Mouse (Mus musculus) limb, embryonic 14.5 days (tissue): ENCODE results near the gene Snx29. TPM values are rescaled to one million over a fixed set of nuclear protein-coding genes. Genes with fewer than 3 reads are reported as not detected.
"Not testable (repeated sequence)": the region's sequence is repeated elsewhere in the genome, so short reads cannot be mapped to it uniquely, and the experiment has no call there.

Experiments used
- ATAC-seq: fragments of 200-750 bp; cut with Nextera tagmentation; 2 replicates; pipeline ENCODE4 v1.8.0; 2017; ENCODE audit warnings: low read depth, moderate number of reproducible peaks, moderate TSS enrichment; ENCODE audit not compliant: low FRiP score
- DNase-seq: peaks from one replicate; pipeline ENCODE4 v3.0.0-alpha.2; 2015; ENCODE audit warnings: low spot score
- H3K27ac ChIP-seq: fragments of 300-500 bp; sonication (generic); replicated peaks from 2 replicates; pipeline ENCODE4 v1.5.1; 2014; ENCODE audit warnings: low read depth, mild to moderate bottlenecking, low read length, moderate library complexity, mixed read lengths
- H3K27me3 ChIP-seq: fragments of 300-500 bp; sonication (generic); 2 replicates; pipeline ENCODE4 v1.6.1; 2014; ENCODE audit warnings: low read length, mixed read lengths; ENCODE audit not compliant: control insufficient read depth, insufficient read depth
- H3K36me3 ChIP-seq: fragments of 300-500 bp; sonication (generic); 2 replicates; pipeline ENCODE4 v1.6.1; 2014; ENCODE audit warnings: mild to moderate bottlenecking, low read length, moderate library complexity, mixed read lengths; ENCODE audit not compliant: control insufficient read depth, insufficient read depth
- H3K4me1 ChIP-seq: fragments of 300-500 bp; sonication (generic); 2 replicates; pipeline ENCODE4 v1.6.1; 2014; ENCODE audit warnings: antibody characterized with exemption, low read length, mixed read lengths; ENCODE audit not compliant: control insufficient read depth, insufficient read depth
- H3K4me2 ChIP-seq: fragments of 300-500 bp; sonication (generic); replicated peaks from 2 replicates; pipeline ENCODE4 v1.6.1; 2014; ENCODE audit warnings: low read depth, mild to moderate bottlenecking, low read length, moderate library complexity; ENCODE audit not compliant: severe bottlenecking
- H3K4me3 ChIP-seq: fragments of 300-500 bp; sonication (generic); replicated peaks from 2 replicates; pipeline ENCODE4 v1.5.1; 2014; ENCODE audit warnings: low read length
- H3K9ac ChIP-seq: fragments of 300-500 bp; sonication (generic); 2 replicates; pipeline ENCODE4 v1.6.1; 2014; ENCODE audit warnings: mild to moderate bottlenecking, low read depth, low read length, moderate library complexity; ENCODE audit not compliant: severe bottlenecking
- H3K9me3 ChIP-seq: fragments of 300-500 bp; sonication (generic); 2 replicates; pipeline ENCODE4 v1.6.1; 2016; ENCODE audit warnings: low read length; ENCODE audit not compliant: control insufficient read depth
- POLR2A ChIP-seq: fragments of 200-500 bp; IDR thresholded peaks from 2 replicates; pipeline ENCODE4 v1.8.0; 2012; ENCODE audit warnings: inconsistent platforms, mild to moderate bottlenecking, moderate library complexity, borderline replicate concordance; ENCODE audit not compliant: insufficient read depth, insufficient read length; ENCODE audit errors: extremely low read depth
- WGBS: fragments of 180-500 bp; shearing (Covaris S2); extraction: QIAGEN DNeasy Blood & Tissue Kit; methylation state at CpG from one replicate; pipeline ENCODE4 v1.1.7; 2014; 5-methylcytosine and 5-hydroxymethylcytosine counted together
- polyA plus RNA-seq, 2 experiments: library from polyadenylated mRNA; depleted of rRNA in 1 of 2; stranded (reverse) in 1 of 2; unstranded in 1 of 2; fragments of >200 nt; fragmentation: Nextera tagmentation in 1 of 2; extraction: Ambion mirVana in 1 of 2; gene quantifications; 2 replicates each; pipeline versions ENCODE4 v1.2.1 to v1.2.3; 2012 to 2014

Gene Snx29
- polyA plus RNA-seq, 2 experiments, result 4.9 to 9.3 TPM

GRCm38 (mm10) chr16:11447905-11448304 is 125.2 kb downstream of the Snx29 start:
- H3K4me2 ChIP-seq, result no peak overlapping the region
- ATAC-seq (no peak), DNase-seq (no peak)
- no peak for TF ChIP-seq POLR2A
- no peaks in the 10 kb centered on the region for H3K9me3 ChIP-seq
- no peaks in the 10 kb centered on the region for H3K27me3 ChIP-seq
- H3K36me3 ChIP-seq, result peaks cover 21% of the 10 kb centered on the region
- no peak overlapping the region for H3K4me3 ChIP-seq
- 0 out of 2 replicates have a peak, but pooled peaks cover 5% of the 10 kb centered on the region for H3K4me1 ChIP-seq
- H3K27ac ChIP-seq, result no peak overlapping the region
- no peak overlapping the region for H3K9ac ChIP-seq
- 91% methylated on average over 5 of the region's 5 CpGs for WGBS

DNA sequence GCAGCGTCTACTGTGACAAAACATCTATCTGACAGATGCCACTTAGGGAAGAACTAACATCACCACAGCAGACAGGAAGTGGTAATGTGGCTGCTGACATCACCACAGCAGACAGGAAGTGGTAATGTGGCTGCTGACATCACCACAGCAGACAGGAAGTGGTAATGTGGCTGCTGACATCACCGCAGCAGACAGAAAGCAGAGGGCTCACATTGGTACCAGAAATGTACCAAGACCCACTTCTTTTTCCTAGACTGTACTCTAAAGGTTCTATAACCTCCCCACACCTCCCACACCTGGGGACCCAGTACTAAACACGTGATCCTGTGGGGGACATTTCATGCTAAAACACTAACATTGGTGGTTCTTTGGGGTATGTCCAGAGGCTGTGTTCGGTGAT is 126.0 kb downstream of the Snx29 start:
- H3K27ac ChIP-seq, H3K9me3 ChIP-seq, ATAC-seq, DNase-seq, H3K27me3 ChIP-seq, H3K4me1 ChIP-seq, H3K4me2 ChIP-seq, H3K4me3 ChIP-seq, H3K9ac ChIP-seq: not testable (repeated sequence)
- peaks cover 28% of the 10 kb centered on the region for H3K36me3 ChIP-seq
- WGBS, result 92% methylated on average over 4 of the region's 4 CpGs

DNA sequence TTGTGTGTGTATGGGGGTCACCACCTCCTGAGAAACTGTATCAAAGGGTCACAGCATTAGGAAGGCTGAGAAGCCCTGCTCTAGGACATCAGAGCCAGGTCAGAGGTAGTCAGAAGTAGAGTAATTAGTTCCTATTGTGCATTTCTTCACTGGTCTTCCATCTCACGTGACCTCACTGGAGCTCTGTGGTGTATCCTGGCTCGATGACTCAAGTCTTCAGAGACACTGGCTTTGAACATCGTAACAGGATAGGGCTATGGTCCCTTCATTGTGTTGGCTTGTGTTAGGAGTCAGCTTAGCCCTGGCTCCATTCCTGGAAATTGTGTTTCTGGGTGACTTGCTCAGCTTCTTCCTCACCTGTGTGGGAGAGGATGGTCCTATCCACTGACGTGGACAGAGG is 126.6 kb downstream of the Snx29 start:
- Histone ChIP-seq H3K4me3 (no peak overlapping the region), H3K4me2 (no peak overlapping the region), H3K9ac (no peak overlapping the region), H3K27ac (no peak overlapping the region), H3K27me3 (no peaks in the 10 kb centered on the region), H3K4me1 (0 out of 2 replicates have a peak, but pooled peaks cover 3% of the 10 kb centered on the region), H3K36me3 (peaks cover 28% of the 10 kb centered on the region), H3K9me3 (no peaks in the 10 kb centered on the region)
- no peak for ATAC-seq
- no peak for DNase-seq
- 74% methylated on average over 4 of the region's 4 CpGs for WGBS
- TF ChIP-seq POLR2A, result no peak

GRCm38 (mm10) chr16:11450626-11451025 is 127.9 kb downstream of the Snx29 start:
- no peak overlapping the region for H3K4me3 ChIP-seq
- no peaks in the 10 kb centered on the region for H3K27me3 ChIP-seq
- WGBS, result 56% methylated on average over 4 of the region's 4 CpGs
- no peak overlapping the region for H3K4me2 ChIP-seq
- DNase-seq (no peak), ATAC-seq (no peak)
- H3K4me1 ChIP-seq, result no peaks in the 10 kb centered on the region
- no peak for TF ChIP-seq POLR2A
- H3K9ac ChIP-seq, result no peak overlapping the region
- H3K36me3 ChIP-seq, result peaks cover 31% of the 10 kb centered on the region
- no peaks in the 10 kb centered on the region for H3K9me3 ChIP-seq
- H3K27ac ChIP-seq, result no peak overlapping the region

DNA sequence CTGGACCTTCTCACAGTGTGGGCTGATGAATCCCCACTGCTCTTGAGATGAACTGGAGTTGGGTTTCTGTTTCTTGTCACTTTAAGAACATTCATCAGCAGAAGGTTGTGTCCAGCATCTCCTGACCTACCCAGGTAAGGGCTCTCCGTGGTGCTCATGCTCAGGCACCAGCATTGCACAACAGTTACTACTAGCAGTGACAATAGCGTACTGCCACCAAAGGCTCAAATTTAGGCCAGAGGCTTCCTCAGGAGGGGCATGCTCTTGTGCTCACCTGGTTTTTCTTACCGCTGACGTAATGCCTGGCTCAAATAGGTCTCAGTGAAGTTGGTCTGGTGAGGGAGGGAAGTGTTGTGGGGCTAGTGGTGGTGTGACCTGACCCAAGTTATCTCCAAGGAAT is 132.2 kb downstream of the Snx29 start:
- H3K36me3 ChIP-seq, result peaks cover 26% of the 10 kb centered on the region
- H3K4me1 ChIP-seq, result peaks cover 16% of the 10 kb centered on the region
- DNase-seq, result no peak
- no peak for ATAC-seq
- WGBS, result 94% methylated on average over 4 of the region's 4 CpGs
- H3K4me3 ChIP-seq, result no peak overlapping the region
- H3K9me3 ChIP-seq, result no peaks in the 10 kb centered on the region
- no peak overlapping the region for H3K27ac ChIP-seq
- no peaks in the 10 kb centered on the region for H3K27me3 ChIP-seq
- no peak overlapping the region for H3K9ac ChIP-seq
- no peak overlapping the region for H3K4me2 ChIP-seq
- TF ChIP-seq POLR2A, result no peak

GRCm38 (mm10) chr16:11455545-11456140 is 132.9 kb downstream of the Snx29 start:
- no peak for TF ChIP-seq POLR2A
- DNase-seq, result no peak
- no peak overlapping the region for H3K27ac ChIP-seq
- no peaks in the 10 kb centered on the region for H3K9me3 ChIP-seq
- ATAC-seq, result no peak
- WGBS, result 79% methylated on average over 5 of the region's 5 CpGs
- no peak overlapping the region for H3K9ac ChIP-seq
- no peak overlapping the region for H3K4me2 ChIP-seq
- H3K4me1 ChIP-seq, result peaks cover 19% of the 10 kb centered on the region
- no peaks in the 10 kb centered on the region for H3K27me3 ChIP-seq
- no peak overlapping the region for H3K4me3 ChIP-seq
- peaks cover 26% of the 10 kb centered on the region for H3K36me3 ChIP-seq
